Mouse (Mus musculus) left cerebral cortex, postnatal 10 days (tissue): ENCODE measurements around the gene Mlkl. TPM values are rescaled to one million over a fixed set of nuclear protein-coding genes. Genes with fewer than 3 reads are reported as not detected.

Source experiments
- DNase-seq, 2 experiments: peaks; one replicate each; pipeline ENCODE4 v3.0.0; 2021 to 2022; ENCODE audit warnings: low spot score in 2 of 2, mixed read lengths in 1 of 2; ENCODE audit errors: extremely low spot score in 1 of 2
- intact Hi-C: fragments of 180-260 bp; cut with DNase I; formaldehyde crosslinking; loops from one replicate; pipeline ENCODE4 v1.15.1; 2025
- total RNA-seq, 2 experiments: library from RNA; stranded (reverse); gene quantifications; 2 replicates each; pipeline ENCODE4 v1.2.3; 2021

Gene Mlkl
- under 1 TPM; 0.34 to 0.58 TPM for total RNA-seq

- DNase-seq = peak in 1 of 2 experiments; percentile 59
- intact Hi-C loops = no loop called here
Measured at GRCm38 (mm10) chr8:111337890-111338347, at the start of gene Mlkl. TSS of gene Mlkl (minus strand) at chr8:111338177.

- intact Hi-C loops = no loop called here
- no peak for DNase-seq
Measured at GRCm38 (mm10) chr8:111385915-111386314, 47.9 kb upstream of the Mlkl start.

- intact Hi-C loops = no loop called here
- DNase-seq = no peak
Measured at GRCm38 (mm10) chr8:111384628-111385027, 46.7 kb upstream of the Mlkl start.

GRCm38 (mm10) chr8:111375192-111375591 lies 37.2 kb upstream of the Mlkl start:
- DNase-seq = peak in 1 of 2 experiments; percentile 7
- intact Hi-C loops = no loop called here

GRCm38 (mm10) chr8:111369711-111370110 lies 31.7 kb upstream of the Mlkl start:
- intact Hi-C loops = no loop called here
- no peak for DNase-seq

- DNase-seq = no peak
- intact Hi-C loops = no loop called here
Measured at GRCm38 (mm10) chr8:111367350-111367749, 29.4 kb upstream of the Mlkl start.

GRCm38 (mm10) chr8:111366610-111367234 lies 28.7 kb upstream of the Mlkl start:
- no peak for DNase-seq
- intact Hi-C loops = no loop called here

- DNase-seq = no peak
- intact Hi-C loops = no loop called here
Measured at GRCm38 (mm10) chr8:111363489-111363888, 25.5 kb upstream of the Mlkl start.

GRCm38 (mm10) chr8:111360579-111361209 lies 22.7 kb upstream of the Mlkl start:
- no peak for DNase-seq
- intact Hi-C loops = no loop called here

- intact Hi-C loops = no loop called here
- DNase-seq = no peak
Measured at GRCm38 (mm10) chr8:111359936-111360335, 22.0 kb upstream of the Mlkl start.

- intact Hi-C loops = no loop called here
- no peak for DNase-seq
Measured at GRCm38 (mm10) chr8:111358905-111359304, 20.9 kb upstream of the Mlkl start.

GRCm38 (mm10) chr8:111357433-111357832 lies 19.5 kb upstream of the Mlkl start:
- no peak for DNase-seq

GRCm38 (mm10) chr8:111353497-111353896 lies 15.5 kb upstream of the Mlkl start:
- DNase-seq = peak; percentile 13 to 57
- intact Hi-C loops = no loop called here

More at GRCm38 (mm10) chr8:111357433-111357832, 19.5 kb upstream of the Mlkl start:
- intact Hi-C loops = no loop called here

GRCm38 (mm10) chr8:111352289-111352688 lies 14.3 kb upstream of the Mlkl start:
- intact Hi-C loops = no loop called here
- DNase-seq = no peak

GRCm38 (mm10) chr8:111350577-111350976 lies 12.6 kb upstream of the Mlkl start:
- intact Hi-C loops = no loop called here

GRCm38 (mm10) chr8:111343225-111343624 lies 5.2 kb upstream of the Mlkl start:
- intact Hi-C loops = loop anchor here (2.0 to 10.0 kb wide), 2 partner anchors 96 to 322 kb away; no protein-coding TSS in a partner anchor
- peak; percentile 68 to 83 for DNase-seq

More at GRCm38 (mm10) chr8:111350577-111350976, 12.6 kb upstream of the Mlkl start:
- no peak for DNase-seq

- no peak for DNase-seq
- intact Hi-C loops = loop anchor here (10.0 kb wide), 1 partner anchor 325 kb away; no protein-coding TSS in a partner anchor
Measured at GRCm38 (mm10) chr8:111340186-111340585, 2.2 kb upstream of the Mlkl start.

GRCm38 (mm10) chr8:111338370-111339208 lies 612 bp upstream of the Mlkl start:
- intact Hi-C loops = no loop called here
- no peak for DNase-seq

- no peak for DNase-seq
- intact Hi-C loops = no loop called here
Measured at GRCm38 (mm10) chr8:111337311-111337889, 577 bp downstream of the Mlkl start.
